Mouse (Mus musculus) cerebellum, adult 2 months (tissue): Measurements from ENCODE around the gene Pmch.

Experiments used
- CTCF ChIP-seq: fragments of 200-500 bp; IDR thresholded peaks from 2 replicates; pipeline ENCODE4 v1.5.1; 2011; ENCODE audit warnings: low read depth, mild to moderate bottlenecking, control low read depth, low read length, moderate library complexity, borderline replicate concordance; ENCODE audit not compliant: insufficient read depth
- POLR2A ChIP-seq: fragments of 200-500 bp; IDR thresholded peaks from 2 replicates; pipeline ENCODE4 v1.6.1; 2011; ENCODE audit warnings: low read length, control low read depth, borderline replicate concordance; ENCODE audit not compliant: insufficient read depth

DNA sequence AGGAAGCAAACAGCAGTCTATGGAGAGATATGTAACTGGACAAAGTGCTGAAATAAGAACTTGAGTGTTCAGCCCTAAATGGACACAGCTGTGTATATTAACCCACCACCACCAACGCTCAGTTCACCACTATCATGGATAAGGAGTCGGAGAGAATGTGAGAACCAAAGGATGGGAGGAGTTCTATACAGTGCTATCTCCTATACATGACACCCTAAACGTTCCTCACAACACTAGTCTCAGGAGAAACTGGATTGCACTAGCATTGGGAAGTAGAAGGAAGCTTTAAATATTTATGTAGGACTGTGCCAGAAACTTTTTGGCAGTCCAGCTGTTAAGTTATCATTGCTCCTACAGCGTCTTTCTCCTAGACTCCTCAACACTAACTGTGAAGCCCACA is 46.6 kb upstream of the Pmch start:
- TF ChIP-seq CTCF: no peak
- no peak for TF ChIP-seq POLR2A
